Mouse (Mus musculus): ENCODE measurements at regions not wholly inside any gene's neighbourhood (a gene's known extent, or its start where the extent isn't known, plus 50 kb on each side); places are given as distances from the start of the nearest gene placed in this dataset.
"Not testable (repeated sequence)": the region's sequence is repeated elsewhere in the genome, so short reads cannot be mapped to it uniquely, and the experiment has no call there.

- DNase-seq (ENCODE audit: low spot score in 2 of 2): no peak
Measured at GRCm38 (mm10) chr7:73688451-73688850, 51.7 kb upstream of the Fam174b start.

GRCm38 (mm10) chr7:73686245-73686644 is 53.9 kb upstream of the Fam174b start:
- not testable (repeated sequence) for DNase-seq (ENCODE audit: low spot score in 2 of 2)

DNA sequence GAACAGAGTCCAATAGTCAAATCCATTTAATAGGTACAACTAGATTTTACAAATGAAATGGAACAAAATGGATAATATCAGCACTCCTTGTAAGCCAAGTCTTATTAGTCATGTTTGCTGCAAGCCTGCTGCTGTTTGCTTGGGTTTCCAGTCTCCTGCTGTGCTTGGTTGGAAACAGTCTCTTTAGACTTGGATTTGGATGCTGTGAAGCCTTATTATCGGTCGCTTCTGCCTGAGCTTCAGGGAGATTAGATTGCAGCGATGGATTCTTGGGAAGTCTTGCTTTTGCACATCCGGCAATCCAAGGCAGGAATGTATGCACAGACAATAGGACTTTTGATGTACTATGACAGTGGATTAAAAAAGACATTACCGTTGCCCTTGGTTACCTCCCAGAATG is 57.3 kb upstream of the Fam174b start:
- DNase-seq (ENCODE audit: low spot score in 2 of 2): no peak

DNA sequence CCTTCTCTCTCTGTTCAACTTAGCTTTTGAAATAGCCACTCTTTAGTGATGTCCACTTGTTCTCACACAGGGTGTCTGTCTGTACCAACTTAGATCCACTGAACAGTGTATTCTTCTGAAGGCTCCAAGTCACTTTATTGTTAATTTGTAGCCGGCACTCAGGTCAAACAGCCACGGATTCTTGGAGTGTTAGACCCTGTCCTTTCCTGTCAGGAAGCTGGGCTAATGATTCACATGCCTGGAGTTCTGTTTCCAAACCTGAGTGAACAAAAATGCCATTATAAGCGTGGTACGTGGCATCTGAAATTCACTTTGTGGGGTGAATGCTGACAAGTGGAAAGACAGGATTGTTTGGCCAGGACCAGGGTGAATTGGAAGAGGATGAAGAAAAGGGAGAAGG is 69.5 kb upstream of the Fam174b start:
- no peak for DNase-seq (ENCODE audit: low spot score in 2 of 2)

DNA sequence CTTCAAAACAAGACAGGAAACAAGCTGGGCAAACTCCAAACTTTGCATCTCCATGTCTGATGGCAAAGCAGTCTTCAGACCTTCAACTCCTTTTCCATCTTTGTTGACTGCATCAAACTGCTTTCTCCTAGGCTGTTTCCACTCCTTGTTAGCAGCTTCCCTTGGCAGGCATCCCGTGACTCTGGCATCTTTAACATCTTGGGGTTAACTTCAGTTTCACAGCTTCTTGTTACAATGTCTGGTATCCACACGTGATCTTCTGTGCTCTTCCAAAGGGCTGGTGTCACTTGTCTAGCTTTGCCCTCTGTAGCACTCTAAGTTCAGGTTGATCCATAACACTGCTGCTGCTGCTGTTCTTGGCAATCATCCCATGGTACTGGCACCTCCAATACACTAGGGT is 71.3 kb upstream of the Fam174b start:
- DNase-seq (ENCODE audit: low spot score in 2 of 2): no peak

GRCm38 (mm10) chr7:73666921-73667675 is 73.0 kb upstream of the Fam174b start:
- no peak for DNase-seq (ENCODE audit: low spot score in 2 of 2)

DNA sequence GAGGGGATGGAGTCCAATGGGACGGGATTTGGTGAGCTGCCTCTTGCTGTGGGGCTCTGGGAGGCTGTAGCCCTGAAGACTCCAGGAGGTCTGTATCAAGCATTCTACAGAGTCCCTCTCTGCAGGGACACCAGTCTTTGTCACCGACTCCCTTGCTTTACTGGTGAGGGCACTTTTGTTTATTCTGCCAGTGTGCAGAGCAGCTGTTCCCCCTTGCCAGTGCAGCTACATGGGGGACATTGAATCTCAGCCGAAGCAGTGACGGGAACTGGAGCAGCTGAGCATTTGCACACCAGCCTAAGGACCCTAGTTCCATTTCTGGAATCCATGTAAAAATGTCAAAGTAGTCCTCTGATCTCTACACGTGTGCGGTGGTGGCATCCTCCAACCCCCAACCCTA is 75.1 kb upstream of the Fam174b start:
- no peak for DNase-seq (ENCODE audit: low spot score in 2 of 2)

- DNase-seq (ENCODE audit: low spot score in 2 of 2): no peak
Measured at GRCm38 (mm10) chr7:73662536-73662935, 77.6 kb upstream of the Fam174b start.

DNA sequence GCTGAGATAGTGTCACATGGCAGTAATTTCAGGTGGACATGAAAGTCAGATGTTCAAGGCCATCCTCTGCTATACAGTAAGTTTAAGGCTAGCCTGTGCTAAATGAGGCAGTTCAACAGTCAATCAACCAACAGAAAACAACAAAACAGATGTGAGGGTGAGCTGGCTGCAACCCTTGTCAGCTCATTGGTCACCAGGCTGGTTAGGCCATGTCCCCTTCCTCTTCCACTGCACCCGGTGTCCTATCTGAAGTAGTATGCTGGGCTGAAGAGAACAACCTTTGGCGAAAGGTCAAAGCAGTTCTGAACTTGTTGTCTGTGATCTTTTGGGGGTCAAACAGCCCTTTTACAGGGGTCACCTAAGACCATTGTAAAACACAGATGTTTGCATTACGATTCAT is 78.2 kb upstream of the Fam174b start:
- no peak for DNase-seq (ENCODE audit: low spot score in 2 of 2)

GRCm38 (mm10) chr7:73659551-73659950 is 80.6 kb upstream of the Fam174b start:
- no peak for DNase-seq (ENCODE audit: low spot score in 2 of 2)

DNA sequence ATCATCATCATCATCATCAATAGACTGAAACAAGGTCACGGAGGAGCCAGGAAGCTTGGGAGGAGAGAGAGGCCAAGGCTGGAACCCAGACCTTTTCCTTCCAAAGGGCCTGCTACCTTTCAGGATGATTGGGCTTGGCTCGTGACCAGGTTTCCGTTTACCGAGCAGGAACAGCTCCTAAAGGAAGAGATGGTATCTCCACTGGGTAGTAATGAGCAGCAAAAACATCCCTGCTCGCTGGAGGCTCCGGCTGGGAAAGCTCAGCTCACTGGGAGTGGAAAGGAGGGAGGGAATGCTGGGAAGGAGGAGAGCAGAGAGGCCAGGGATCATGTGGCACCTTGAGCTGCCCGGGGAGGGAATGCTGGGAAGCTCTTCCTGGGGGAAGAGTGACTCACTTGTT is 82.8 kb upstream of the Fam174b start:
- DNase-seq (ENCODE audit: low spot score in 2 of 2): no peak

DNA sequence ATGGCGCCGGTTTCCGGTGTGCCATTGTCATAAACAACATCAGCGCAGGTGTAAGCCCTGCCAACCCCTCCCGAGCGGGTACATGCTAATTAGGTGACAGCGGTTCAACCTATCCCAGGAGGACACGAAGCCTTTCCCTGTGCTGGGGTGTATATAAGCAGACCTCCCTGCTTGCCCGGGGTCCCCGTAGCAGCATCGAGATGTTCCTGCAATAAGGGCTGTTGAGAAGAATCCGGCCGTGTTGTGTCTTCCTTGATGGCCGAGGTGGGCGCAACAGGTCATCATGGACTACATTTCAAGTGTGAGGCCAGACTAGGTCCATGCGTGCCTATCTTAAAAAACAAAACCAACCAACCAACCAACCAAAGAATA is 83.7 kb upstream of the Fam174b start:
- not testable (repeated sequence) for DNase-seq (ENCODE audit: low spot score in 2 of 2)

- peak in 1 of 2 experiments; percentile 75 for DNase-seq (ENCODE audit: low spot score in 2 of 2)
Measured at GRCm38 (mm10) chr7:73655787-73656423, 84.2 kb upstream of the Fam174b start.

GRCm38 (mm10) chr7:73654193-73654871 is 85.8 kb upstream of the Fam174b start:
- peak in 1 of 2 experiments; percentile 31 for DNase-seq (ENCODE audit: low spot score in 2 of 2)

GRCm38 (mm10) chr7:73650909-73651308 is 89.2 kb upstream of the Fam174b start:
- no peak for DNase-seq (ENCODE audit: low spot score in 2 of 2)

- DNase-seq (ENCODE audit: low spot score in 2 of 2): peak; percentile 59 to 81
Measured at GRCm38 (mm10) chr7:73648010-73648409, 92.1 kb upstream of the Fam174b start.

DNA sequence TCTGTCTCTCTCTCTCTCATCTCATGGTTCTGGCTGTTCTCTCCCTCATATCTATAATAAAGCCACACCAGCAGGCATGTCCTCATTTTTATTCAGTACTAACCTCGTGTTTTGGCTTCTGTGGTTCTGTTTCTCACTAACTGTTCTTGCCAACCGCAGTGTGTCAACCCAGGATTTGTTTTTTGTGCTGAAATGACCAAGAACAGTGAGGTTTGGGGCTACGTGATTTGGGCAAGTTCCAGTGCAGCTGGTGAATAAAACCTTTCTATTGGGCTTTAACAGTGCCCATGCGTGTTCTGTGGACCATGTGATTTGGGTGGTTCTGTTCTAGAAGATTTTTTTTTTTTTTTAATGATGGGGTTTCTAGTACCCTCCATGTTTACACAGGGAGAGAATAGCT is 93.0 kb upstream of the Fam174b start:
- no peak for DNase-seq (ENCODE audit: low spot score in 2 of 2)

DNA sequence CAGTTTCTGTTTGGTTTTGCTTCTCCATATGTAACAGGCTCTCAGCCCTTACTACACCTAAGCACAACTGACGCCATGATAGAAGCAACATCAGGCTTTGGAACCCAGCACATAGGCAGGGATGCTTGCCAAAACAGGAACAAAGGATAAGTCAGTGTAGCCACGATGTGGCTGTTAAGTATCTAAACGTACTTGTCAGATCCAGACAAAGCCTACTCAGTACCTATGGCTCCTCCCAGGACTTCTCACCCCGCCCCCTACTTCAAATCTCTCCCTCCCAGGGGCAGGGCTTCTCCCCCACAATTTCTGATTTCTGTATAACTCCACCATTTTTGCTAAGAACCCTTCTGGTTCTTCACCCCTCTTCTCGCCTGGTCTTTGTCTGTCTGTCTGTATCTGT is 93.4 kb upstream of the Fam174b start:
- no peak for DNase-seq (ENCODE audit: low spot score in 2 of 2)

DNA sequence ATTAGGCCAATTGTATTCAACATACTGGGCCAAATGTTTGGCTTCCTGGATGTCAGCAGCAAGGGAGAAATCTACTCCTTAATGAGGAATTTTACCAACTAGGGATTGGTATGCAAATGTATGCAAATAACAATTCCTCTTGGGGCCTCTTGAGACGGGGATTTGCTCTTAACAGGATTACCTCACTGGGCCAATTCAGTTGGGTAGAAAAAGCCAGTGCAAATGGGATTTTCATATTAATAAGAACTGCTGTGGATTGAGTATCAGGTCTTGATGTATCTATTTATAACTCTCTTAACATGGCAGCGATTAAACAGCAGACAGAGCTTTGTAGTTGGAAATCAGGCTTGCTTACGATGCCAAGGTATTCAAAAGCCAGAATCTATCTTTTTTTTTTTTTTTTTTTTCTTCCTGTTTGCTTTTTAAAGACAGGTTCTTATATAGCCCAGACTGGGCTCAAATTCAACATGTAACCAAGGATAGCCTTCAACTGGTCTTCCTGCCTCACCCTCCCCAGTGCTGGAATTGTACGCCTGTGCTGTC is 95.7 kb upstream of the Fam174b start:
- no peak for DNase-seq (ENCODE audit: low spot score in 2 of 2)

DNA sequence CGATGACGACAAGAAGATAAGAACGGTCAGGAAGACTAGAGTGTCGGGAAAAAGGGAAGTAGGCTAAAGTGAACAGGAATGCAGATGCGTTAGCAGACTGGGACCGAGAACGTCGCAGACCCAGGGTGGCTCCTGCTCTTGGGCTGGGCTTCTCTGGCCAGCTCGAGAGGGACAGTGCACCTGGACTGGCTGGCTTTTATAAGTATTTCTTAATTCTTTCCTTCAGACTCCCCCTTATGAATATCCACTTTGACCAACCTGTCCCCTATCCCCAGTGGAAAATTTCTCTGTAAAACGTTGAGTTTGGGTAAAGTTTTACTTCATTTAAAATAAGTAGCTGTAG is 96.1 kb upstream of the Fam174b start:
- DNase-seq (ENCODE audit: low spot score in 2 of 2): no peak

DNA sequence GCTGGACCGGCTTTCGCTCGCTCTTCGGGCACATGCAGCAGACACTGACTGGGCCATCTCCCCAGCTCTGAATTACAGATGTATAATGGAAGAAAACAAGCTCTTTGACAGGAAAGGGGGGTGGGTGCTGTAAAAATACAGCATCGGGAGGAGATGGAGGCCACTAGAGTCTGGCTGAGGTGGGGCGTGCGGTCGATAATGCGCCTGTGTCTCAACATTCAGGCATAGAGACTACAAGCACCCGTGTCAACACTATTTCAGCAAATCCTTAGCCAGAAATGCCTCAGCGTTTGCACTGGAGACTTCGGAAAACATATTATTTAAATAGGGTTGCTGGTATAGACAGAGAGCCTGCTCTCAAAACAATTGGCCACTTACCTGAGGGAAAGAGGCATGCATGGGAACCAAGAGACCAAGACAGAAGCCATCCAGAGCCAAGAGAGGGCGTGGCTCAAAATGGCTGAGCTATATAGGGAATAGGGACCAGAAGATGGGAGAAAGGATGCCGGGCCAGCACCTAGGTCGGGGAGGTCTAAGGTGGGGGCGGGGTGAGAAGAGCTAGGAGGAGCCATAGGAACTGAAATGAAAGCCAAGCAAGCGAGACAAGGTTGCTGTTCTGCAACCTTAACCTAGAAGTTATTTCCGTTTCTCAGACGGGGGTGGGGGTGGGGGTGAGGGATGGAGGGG is 96.7 kb upstream of the Fam174b start:
- DNase-seq (ENCODE audit: low spot score in 2 of 2): no peak

DNA sequence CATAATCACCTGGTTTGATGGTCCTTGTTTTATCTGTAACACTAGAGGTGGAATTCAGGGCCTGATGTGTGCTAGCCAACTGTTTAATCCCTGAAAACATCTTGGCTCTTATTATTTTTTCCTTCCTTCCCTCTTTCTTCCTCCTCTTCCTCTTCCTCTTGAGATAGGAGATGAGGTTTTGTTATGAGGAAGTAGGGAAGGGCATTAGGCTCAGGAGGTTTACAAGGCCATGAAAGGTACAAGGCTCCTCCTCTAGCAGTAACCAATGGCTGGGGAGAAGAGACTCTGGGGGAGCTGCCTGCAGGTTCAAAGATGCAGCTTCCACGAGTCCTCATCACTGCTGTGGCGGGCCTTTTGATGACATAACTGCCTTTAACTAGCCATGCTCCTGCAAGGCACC is 98.6 kb upstream of the Chd2 start:
- DNase-seq (ENCODE audit: low spot score in 2 of 2): no peak
